Mouse (Mus musculus) Muller cell, postnatal 12 days (primary cell): Measurements from ENCODE around the gene Grin1.
"Not testable (repeated sequence)": the region's sequence is repeated elsewhere in the genome, so short reads cannot be mapped to it uniquely, and the experiment has no call there.

ENCODE experiments used
- DNase-seq: peaks from one replicate; pipeline ENCODE4 v3.0.0-alpha.2; 2015; ENCODE audit errors: inconsistent ontology term

The Grin1 gene

DNA sequence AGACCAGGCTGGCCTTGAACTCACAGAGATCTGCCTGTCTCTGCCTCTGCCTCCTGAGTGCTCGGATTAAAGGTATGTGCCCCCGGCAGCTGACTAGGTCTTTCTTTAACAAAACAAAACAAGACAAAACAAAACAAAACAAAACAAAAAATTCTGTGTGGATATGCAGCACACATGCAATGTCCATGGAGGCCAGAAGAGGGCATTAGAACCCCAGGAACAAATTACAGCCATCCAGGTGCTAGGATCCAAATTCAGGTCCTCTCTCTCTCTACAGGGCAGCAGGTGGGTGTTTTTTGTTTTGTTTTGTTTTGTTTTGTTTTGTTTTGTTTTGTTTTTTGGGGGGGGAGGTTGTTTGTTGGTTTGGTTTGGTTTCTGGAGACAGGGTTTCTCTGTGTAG lies 60.1 kb downstream of the Grin1 start:
- DNase-seq, result no peak

DNA sequence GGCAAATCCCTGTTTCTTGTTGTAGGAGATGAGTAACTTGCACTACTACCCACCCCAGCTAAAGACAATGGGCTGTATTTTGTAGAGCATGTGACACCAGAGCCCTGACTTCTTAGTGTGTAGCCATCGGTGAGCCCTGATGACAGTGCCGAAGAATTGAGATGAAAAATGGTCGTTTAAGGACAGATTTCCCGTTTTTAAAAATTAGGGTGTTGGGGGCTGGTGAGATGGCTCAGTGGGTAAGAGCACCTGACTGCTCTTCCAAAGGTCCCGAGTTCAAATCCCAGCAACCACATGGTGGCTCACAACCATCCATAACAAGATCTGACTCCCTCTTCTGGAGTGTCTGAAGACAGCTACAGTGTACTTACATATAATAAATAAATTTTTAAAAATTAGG lies 61.7 kb downstream of the Grin1 start:
- DNase-seq, result not testable (repeated sequence)

DNA sequence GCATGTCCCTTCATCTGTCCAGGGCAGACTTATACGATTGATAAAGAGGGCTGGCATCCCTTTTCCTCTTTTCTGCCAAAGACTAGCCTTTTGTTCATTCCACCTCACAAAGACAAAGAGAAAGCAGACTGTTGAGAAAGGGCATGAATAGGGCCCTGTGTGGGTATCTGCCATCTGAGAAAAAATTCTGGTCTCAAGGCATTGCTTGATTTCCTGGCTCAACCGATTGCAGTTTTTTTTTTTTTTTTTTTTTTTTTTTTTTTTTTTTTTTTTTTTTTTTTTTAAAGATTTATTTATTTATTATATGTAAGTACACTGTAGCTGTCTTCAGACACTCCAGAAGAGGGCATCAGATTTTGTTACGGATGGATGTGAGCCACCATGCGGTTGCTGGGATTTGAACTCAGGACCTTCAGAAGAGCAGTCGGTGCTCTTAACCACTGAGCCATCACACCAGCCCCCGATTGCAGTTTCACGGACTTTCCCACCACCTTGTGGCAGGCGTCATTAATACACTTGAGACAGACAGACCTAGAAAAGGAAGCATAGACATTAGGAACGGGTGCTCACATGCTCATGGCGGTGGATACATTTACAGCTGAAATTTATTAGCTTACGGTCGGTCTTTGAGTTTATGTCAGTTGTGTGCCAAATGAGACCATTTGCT lies 62.4 kb downstream of the Grin1 start:
- not testable (repeated sequence) for DNase-seq

DNA sequence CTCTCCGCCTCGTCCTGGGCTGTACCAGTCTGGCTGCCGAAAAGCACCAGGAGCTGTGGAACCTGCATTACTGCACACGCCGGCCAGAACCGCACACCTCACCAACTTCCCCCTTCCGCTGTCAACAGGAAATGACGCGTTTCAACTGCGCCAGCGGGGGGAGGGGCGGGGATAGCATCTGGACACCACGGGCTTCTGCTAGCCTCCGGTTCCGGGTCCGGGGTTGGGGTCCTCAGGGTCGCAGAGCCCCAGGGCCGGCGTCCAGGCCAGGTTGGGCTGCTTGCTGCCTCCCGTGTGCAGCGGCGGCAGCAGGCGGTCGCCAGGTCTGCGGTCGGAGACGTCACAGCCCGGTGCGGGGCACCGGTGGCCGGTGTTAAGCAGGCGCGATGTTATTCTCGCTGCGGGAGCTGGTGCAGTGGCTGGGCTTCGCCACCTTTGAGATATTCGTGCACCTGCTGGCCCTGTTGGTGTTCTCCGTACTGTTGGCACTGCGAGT lies 63.7 kb downstream of the Grin1 start, which contains the start of gene Tmem203:
TSS of gene Tmem203 (plus strand) at position 156 of the 496 bp plus-strand sequence.
- DNase-seq, result peak; percentile 96

DNA sequence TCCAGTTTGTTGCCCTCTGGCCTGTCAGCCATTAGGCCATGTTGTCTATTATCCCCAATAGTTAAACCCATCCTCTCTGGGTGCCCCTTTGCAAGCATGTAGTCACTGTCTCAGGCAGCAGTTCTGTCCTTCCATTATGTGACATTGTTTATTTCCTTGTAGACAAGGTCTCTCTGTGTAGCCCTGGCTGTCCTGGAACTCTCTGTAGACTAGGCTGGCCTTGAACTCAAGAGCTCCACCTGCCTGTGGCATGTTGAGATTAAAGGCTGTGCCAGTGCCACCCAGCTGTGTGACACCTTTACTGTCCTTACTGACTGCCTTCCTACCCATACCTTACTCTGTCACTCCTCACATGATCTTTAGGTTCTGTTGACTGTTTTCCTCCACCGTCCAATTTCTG lies 66.7 kb downstream of the Grin1 start:
- no peak for DNase-seq

DNA sequence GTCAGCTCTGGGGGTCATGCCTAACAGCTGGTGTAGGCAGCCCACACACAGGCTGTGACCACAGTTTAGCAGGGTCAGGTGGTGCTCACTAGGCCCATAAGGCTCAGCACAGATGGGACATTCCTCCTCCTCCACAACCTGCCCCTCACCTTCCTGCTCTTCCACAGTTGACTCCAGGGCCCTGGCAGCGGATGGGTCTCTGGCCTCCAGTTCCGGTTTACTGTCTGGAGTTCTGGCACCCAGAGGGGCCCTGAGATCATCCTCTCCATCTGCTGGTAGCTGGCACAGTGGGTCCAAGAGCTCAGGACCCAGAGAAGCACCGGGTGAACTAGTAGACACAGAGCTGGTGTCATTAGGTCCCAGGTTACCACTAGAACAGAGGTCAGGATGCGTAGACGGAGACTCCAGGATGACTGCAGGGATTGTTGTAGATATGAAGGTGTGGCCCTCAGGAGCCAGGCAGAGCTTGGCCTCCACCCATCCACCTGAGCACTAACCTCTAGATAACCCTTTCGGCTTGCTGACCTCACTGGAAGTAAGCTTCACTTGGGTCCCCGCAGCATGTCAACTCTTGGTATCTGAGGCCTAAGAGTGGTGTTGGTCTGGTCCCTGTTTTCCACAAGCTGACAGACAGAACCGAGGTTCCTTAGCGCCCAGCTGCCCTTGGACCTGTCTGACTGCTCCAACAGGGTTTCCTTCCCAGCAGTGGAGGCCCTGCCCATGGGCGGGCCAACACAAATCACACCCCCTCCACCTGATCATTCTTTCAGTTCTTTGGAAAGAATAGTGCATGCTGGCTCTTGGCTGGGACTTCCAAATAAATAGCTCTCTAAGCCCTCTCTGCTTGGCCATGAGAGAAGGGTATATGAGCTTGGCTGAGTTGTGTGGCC lies 72.6 kb downstream of the Grin1 start, which contains the start of gene AL732309.1:
TSS of gene AL732309.1 (minus strand) at position 681 of the 890 bp plus-strand sequence.
- DNase-seq, result no peak

DNA sequence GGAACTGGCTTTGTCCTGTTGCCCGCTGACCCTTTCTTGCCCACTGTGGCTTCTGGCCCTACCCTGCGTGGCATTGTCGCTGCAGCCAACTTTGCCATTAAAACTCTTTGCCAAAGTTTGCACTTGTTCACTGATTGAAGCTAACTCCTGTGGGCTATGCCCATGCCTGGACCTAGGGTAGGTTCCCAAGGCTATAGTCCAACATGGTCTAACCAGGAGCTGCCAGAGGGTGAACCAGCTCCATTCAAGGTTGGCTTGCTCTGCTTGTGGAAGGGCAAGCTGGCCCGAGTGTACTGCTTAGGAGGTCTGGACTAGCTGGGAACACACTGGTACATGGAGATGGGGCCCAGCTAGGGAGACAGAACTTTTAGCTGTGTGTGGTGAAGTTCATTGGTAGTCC lies 74.8 kb downstream of the Grin1 start:
- DNase-seq, result no peak

DNA sequence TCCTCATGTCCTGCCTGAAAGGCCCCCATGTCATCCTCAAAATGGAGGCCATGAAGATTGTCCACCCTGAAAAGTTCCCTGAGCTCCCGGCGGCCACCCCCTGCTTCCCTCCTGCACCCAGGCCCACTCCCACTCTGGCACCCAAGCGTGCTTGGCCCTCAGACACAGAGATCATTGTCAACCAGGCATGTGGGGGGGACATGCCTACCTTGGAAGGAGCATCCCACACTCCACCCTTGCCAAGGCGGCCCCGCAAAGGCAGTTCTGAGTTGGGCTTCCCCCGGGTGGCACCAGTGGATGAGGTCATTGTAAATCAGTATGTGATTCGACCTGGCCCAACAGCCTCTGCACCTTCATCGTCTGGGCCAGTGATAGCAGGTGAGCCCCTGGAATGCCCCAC lies 75.6 kb downstream of the Grin1 start:
- DNase-seq, result no peak

DNA sequence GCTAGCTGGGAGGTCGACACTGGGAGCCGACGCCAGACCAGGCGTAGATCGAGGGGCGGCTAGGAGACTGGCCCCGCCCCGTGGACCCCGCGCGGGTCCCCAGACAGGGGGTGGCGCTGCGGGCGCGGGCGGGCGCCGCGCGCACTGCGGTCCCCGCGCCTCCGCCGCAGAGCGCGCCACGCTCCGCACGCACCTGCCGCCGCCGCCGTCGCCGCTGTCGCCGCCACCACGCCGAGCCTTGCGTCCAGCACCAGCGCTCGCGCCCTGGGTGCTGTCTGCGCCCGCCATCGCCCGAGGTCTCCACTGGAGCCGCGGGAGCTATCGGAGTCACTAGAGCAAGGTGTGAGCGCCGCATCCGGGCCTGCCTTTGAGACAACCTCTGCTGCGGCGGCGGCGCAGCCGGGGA lies 76.9 kb downstream of the Grin1 start, which contains the start of the genes Rnf208 and Cysrt1:
TSS of gene Rnf208 (plus strand) at position 155 of the 406 bp plus-strand sequence.
TSS of gene Cysrt1 (minus strand) at position 352 of the 406 bp plus-strand sequence.
- DNase-seq, result no peak

DNA sequence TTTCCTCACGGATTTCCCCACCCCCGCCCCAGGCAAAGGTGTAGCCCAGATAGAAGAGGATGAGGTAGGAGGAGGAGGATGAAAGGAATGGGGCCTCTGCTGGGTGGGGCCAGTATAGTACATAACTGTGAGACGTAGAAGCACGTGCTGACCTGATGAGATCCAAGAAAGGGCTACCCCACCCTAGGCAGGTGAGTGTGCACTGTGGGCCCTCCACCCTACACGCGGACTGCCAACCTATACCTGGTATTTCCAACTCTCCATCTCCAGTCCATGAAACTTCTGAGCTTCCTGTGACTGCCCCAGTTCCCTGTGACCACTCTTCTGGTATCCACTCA lies 77.6 kb downstream of the Grin1 start:
- no peak for DNase-seq
